Mouse (Mus musculus) liver, adult 2 months (tissue): ENCODE data around the gene Olfr470.
"Not testable (repeated sequence)": the region's sequence is repeated elsewhere in the genome, so short reads cannot be mapped to it uniquely, and the experiment has no call there.

Source experiments
- CTCF ChIP-seq: fragments of 200-500 bp; IDR thresholded peaks from 2 replicates; pipeline ENCODE4 v1.5.1; 2011; ENCODE audit warnings: low read depth, low read length, control low read depth
- POLR2A ChIP-seq: fragments of 200-500 bp; IDR thresholded peaks from 2 replicates; pipeline ENCODE4 v1.6.1; 2011; ENCODE audit warnings: low read length, control low read depth; ENCODE audit not compliant: insufficient read depth; ENCODE audit errors: extremely low read depth

GRCm38 (mm10) chr7:107825441-107825840, 21.8 kb downstream of the Olfr470 start, which contains the start of gene Olfr469:
- TF ChIP-seq CTCF, POLR2A: not testable (repeated sequence)
